Mouse (Mus musculus): ENCODE data around the gene Actg2. TPM values are rescaled to one million over a fixed set of nuclear protein-coding genes. Genes with fewer than 3 reads are reported as not detected.
"Not testable (repeated sequence)": the region's sequence is repeated elsewhere in the genome, so short reads cannot be mapped to it uniquely, and the experiment has no call there.

The Actg2 gene
- total RNA-seq (2012; rRNA removed) (0.84 and 1.1 TPM in 2 replicates), total RNA-seq (2014; rRNA removed) (1.6 and 1.8 TPM in 2 replicates), polyA plus RNA-seq (2012; ENCODE audit: insufficient read length, low read depth) (4.0 and 5.6 TPM in 2 replicates)

DNA sequence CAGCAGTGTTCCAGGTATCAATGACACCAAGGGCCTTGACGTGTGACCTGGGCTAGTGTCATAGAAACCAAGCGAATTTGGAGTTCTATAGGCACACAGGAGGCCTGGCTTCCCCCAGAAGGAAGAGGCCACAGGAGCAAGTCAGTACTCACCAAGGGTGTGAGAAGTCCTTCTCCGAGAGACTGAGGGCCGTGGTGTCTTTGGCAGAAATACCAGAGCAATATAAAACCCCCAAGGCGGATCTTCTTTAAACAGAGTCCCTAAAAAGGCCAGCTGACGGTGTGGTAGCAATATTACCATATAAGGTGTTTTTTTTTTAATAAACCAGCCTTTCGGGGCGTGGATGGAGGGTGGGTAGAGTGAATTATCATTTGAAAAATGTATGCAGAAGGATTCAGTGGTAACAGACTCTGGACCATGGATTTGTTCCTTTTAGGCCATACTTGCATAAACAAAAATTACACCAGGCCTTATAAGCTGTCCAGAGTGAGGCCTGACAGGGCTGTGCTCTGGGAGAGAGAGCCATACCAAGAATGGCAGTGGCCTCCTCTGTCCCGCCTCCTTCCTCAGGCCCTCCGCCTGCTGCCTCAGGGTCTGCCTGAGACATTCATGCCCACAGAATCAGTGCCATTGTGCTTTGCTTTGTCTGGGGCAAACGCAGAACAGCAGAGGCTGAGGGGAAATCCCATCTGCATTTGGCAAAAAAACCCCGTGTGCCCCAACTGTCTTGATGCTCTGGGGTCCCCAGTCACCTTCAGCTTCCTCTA lies at the start of gene Actg2:
TSS of gene Actg2 (minus strand) at position 238 of the 767 bp plus-strand sequence.
- no peaks in the 10 kb centered on the region for H3K27me3 ChIP-seq (replicated peaks)
- dilution Hi-C loops (cut with MboI; ENCODE audit: extremely low pct_ligation_motif_present, extremely low pct_unique_long_range_greater_than_20kb, low sequenced_read_pairs) = no loop called here
- no peaks in the 10 kb centered on the region for H3K9me3 ChIP-seq (replicated peaks; ENCODE audit: low read length)
- no peak within 1 kb of the TSS; the same call in 1 of the 2 replicates for H3K9ac ChIP-seq (ENCODE audit: insufficient read depth, low read depth)
- H3K4me1 ChIP-seq (ENCODE audit: control insufficient read depth in 1 of 2, insufficient read depth in 2 of 2) = peaks cover 14 to 36% of the 10 kb centered on the region in 2 experiments
- H3K36me3 ChIP-seq (replicated peaks in 1 of 2; ENCODE audit: control insufficient read depth in 1 of 2, insufficient read depth in 1 of 2, low read length in 1 of 2) = no peaks in the 10 kb centered on the region
- no peak within 1 kb of the TSS for H3K4me2 ChIP-seq (ENCODE audit: insufficient read depth, low read depth, poor library complexity, severe bottlenecking)
- peak; percentile 15 for DNase-seq (ENCODE audit: extremely low read depth)
- no peaks in the 10 kb centered on the region for H3K79me2 ChIP-seq (replicated peaks; ENCODE audit: control insufficient read depth, extremely low read depth, insufficient read depth, poor library complexity, severe bottlenecking)
- H3K27ac ChIP-seq (ENCODE audit: insufficient read depth, low read depth) = no peak within 1 kb of the TSS
- in situ Hi-C loops (cut with MboI; ENCODE audit: low pct_ligation_motif_present, low pct_unique_long_range_greater_than_20kb, low sequenced_read_pairs) = no loop called here
- no peak within 1 kb of the TSS for H3K4me3 ChIP-seq (replicated peaks in 1 of 3; ENCODE audit: low read depth in 2 of 3, low read length in 2 of 3, poor library complexity in 1 of 3)
- TF ChIP-seq JUND (conservative IDR thresholded peaks at IDR 0.05; ENCODE audit: low read depth, low read length) (no peak), IRF4 (IDR thresholded peaks at IDR 0.05; ENCODE audit: low read depth, low read length) (no peak), ETS1 (conservative IDR thresholded peaks at IDR 0.05; ENCODE audit: low read depth, low read length) (no peak)

DNA sequence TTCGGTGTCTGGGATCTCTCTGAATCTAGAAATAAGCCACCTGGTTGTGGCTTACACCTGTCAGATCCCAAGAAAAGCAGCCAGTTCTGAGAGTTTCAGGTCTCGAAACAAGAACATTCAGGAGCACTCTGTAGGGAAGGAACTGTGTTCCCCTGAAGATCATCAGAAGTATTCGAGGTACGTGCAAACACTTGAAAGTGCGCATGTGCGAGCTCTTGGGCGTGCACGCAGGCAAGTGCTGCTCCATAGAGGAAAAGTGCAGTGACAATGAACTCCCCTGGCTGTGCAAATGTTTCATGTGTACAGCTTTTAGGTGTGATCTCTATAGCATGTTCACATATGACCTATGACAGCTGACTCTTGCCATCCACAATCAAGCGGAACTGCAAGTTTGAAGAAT lies 49.3 kb upstream of the Actg2 start:
- H3K4me2 ChIP-seq (ENCODE audit: insufficient read depth, low read depth, poor library complexity, severe bottlenecking); H3K36me3 ChIP-seq (replicated peaks in 1 of 2; ENCODE audit: control insufficient read depth in 1 of 2, insufficient read depth in 1 of 2, low read length in 1 of 2); H3K9me3 ChIP-seq (replicated peaks; ENCODE audit: low read length); DNase-seq (ENCODE audit: extremely low read depth); H3K4me3 ChIP-seq (replicated peaks in 1 of 3; ENCODE audit: low read depth in 2 of 3, low read length in 2 of 3, poor library complexity in 1 of 3); H3K4me1 ChIP-seq (ENCODE audit: control insufficient read depth in 1 of 2, insufficient read depth in 2 of 2); in situ Hi-C loops (cut with MboI; ENCODE audit: low pct_ligation_motif_present, low pct_unique_long_range_greater_than_20kb, low sequenced_read_pairs); H3K9ac ChIP-seq (ENCODE audit: insufficient read depth, low read depth); H3K27ac ChIP-seq (ENCODE audit: insufficient read depth, low read depth); dilution Hi-C loops (cut with MboI; ENCODE audit: extremely low pct_ligation_motif_present, extremely low pct_unique_long_range_greater_than_20kb, low sequenced_read_pairs); H3K79me2 ChIP-seq (replicated peaks; ENCODE audit: control insufficient read depth, extremely low read depth, insufficient read depth, poor library complexity, severe bottlenecking): not testable (repeated sequence)
- peaks cover 45% of the 10 kb centered on the region for H3K27me3 ChIP-seq (replicated peaks)

DNA sequence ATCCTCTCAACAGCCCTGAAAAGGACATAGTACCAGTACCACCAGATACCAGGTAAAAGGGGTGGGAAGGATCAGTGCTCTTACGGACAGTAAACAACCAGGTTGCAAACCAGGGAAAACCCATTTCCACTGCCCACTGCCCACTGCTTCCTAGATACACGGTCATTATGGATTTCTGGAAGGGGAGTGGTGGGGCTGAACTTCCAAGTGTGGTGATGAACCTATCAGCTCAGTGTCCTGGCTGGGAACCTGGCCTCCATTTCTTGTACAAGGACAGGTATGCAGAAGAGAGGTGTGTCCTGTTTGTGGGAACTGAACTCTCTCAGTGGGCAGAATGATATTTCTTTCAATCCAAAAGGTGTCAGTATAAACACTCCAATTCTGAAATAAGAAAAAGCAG lies 47.5 kb upstream of the Actg2 start:
- H3K79me2 ChIP-seq (replicated peaks; ENCODE audit: control insufficient read depth, extremely low read depth, insufficient read depth, poor library complexity, severe bottlenecking) = no peaks in the 10 kb centered on the region
- no peak overlapping the region for H3K4me3 ChIP-seq (replicated peaks in 1 of 3; ENCODE audit: low read depth in 2 of 3, low read length in 2 of 3, poor library complexity in 1 of 3)
- H3K27ac ChIP-seq (ENCODE audit: insufficient read depth, low read depth) = no peak overlapping the region
- no peaks in the 10 kb centered on the region for H3K36me3 ChIP-seq (replicated peaks in 1 of 2; ENCODE audit: control insufficient read depth in 1 of 2, insufficient read depth in 1 of 2, low read length in 1 of 2)
- no peak overlapping the region for H3K9ac ChIP-seq (ENCODE audit: insufficient read depth, low read depth)
- no peak for TF ChIP-seq USF2 (conservative IDR thresholded peaks at IDR 0.05; ENCODE audit: low read depth, low read length)
- TF ChIP-seq MAZ (IDR thresholded peaks at IDR 0.05; ENCODE audit: low read depth, low read length) = no peak
- TF ChIP-seq POLR2AphosphoS2 (IDR thresholded peaks at IDR 0.05; ENCODE audit: low read depth, low read length) = no peak
- TF ChIP-seq ZKSCAN1 (IDR thresholded peaks at IDR 0.05; ENCODE audit: borderline replicate concordance, low read depth, low read length) = no peak
- no peak for TF ChIP-seq BHLHE40 (IDR thresholded peaks at IDR 0.05; ENCODE audit: low read depth, low read length)
- no peak for TF ChIP-seq PAX5 (IDR thresholded peaks at IDR 0.05; ENCODE audit: low read length)
- no peak for TF ChIP-seq JUN (IDR thresholded peaks at IDR 0.05; ENCODE audit: insufficient read depth, low read depth, low read length)
- no peak for TF ChIP-seq NRF1 (IDR thresholded peaks at IDR 0.05; ENCODE audit: low read depth, low read length)
- no peak for TF ChIP-seq RAD21 (IDR thresholded peaks at IDR 0.05; ENCODE audit: low read depth, low read length)
- no peak for TF ChIP-seq UBTF (IDR thresholded peaks at IDR 0.05; ENCODE audit: low read depth, low read length)
- TF ChIP-seq ELF1 (IDR thresholded peaks at IDR 0.05; ENCODE audit: low read depth, low read length) = no peak
- no peak for TF ChIP-seq GABPA (IDR thresholded peaks at IDR 0.05; ENCODE audit: insufficient replicate concordance, low read depth, low read length)
- TF ChIP-seq TCF12 (IDR thresholded peaks at IDR 0.05; ENCODE audit: low read depth, low read length) = no peak
- TF ChIP-seq CHD2 (IDR thresholded peaks at IDR 0.05; ENCODE audit: low read length) = no peak
- no peak for TF ChIP-seq MAX (IDR thresholded peaks at IDR 0.05; ENCODE audit: low read length)
- no peak for TF ChIP-seq E2F4 (IDR thresholded peaks at IDR 0.05; ENCODE audit: insufficient replicate concordance, low read depth, low read length)
- TF ChIP-seq HCFC1 (IDR thresholded peaks at IDR 0.05; ENCODE audit: low read depth, low read length) = no peak
- no peak for TF ChIP-seq ZNF384 (IDR thresholded peaks at IDR 0.05; ENCODE audit: low read depth, low read length)
- no peak for TF ChIP-seq ZMIZ1 (IDR thresholded peaks at IDR 0.05; ENCODE audit: low read depth, low read length)
- TF ChIP-seq CHD1 (IDR thresholded peaks at IDR 0.05; ENCODE audit: low read depth, low read length) = no peak
- no peak overlapping the region for H3K4me2 ChIP-seq (ENCODE audit: insufficient read depth, low read depth, poor library complexity, severe bottlenecking)
- dilution Hi-C loops (cut with MboI; ENCODE audit: extremely low pct_ligation_motif_present, extremely low pct_unique_long_range_greater_than_20kb, low sequenced_read_pairs) = no loop called here
- in situ Hi-C loops (cut with MboI; ENCODE audit: low pct_ligation_motif_present, low pct_unique_long_range_greater_than_20kb, low sequenced_read_pairs) = loop anchor here (5.0 kb wide), 1 partner anchor 94 kb away; the partner anchor contains the start of gene Cd207
- peaks cover 42% of the 10 kb centered on the region for H3K27me3 ChIP-seq (replicated peaks)
- H3K9me3 ChIP-seq (replicated peaks; ENCODE audit: low read length) = no peaks in the 10 kb centered on the region
- DNase-seq (ENCODE audit: extremely low read depth) = no peak
- peaks cover 5 to 7% of the 10 kb centered on the region in 2 experiments; a peak in 2 of 4 replicates for H3K4me1 ChIP-seq (ENCODE audit: control insufficient read depth in 1 of 2, insufficient read depth in 2 of 2)

Data from CH12.LX (cell line).